Mouse (Mus musculus): ENCODE results near the gene Dcaf17. TPM values are rescaled to one million over a fixed set of nuclear protein-coding genes. Genes with fewer than 3 reads are reported as not detected.

Dcaf17 gene
- polyA plus RNA-seq, 1 experiment from 2014 or later, result 25.1 TPM

- H3K4me1 ChIP-seq (ENCODE audit: insufficient read depth, low read depth, low read length), result no peaks in the 10 kb centered on the region; the same call in 1 of the 2 replicates
Observed at GRCm38 (mm10) chr2:71122268-71123029, 67.3 kb downstream of the Dcaf17 start.

GRCm38 (mm10) chr2:71123591-71123990, 68.5 kb downstream of the Dcaf17 start:
- Histone ChIP-seq H3K4me1 (ENCODE audit: insufficient read depth, low read depth, low read length) (no peaks in the 10 kb centered on the region), H3K4me2 (replicated peaks; ENCODE audit: low read depth, low read length) (no peak overlapping the region), H3K9ac (replicated peaks; ENCODE audit: low read depth) (no peak overlapping the region), H3K27ac (ENCODE audit: low read length) (no peak overlapping the region), H3K36me3 (ENCODE audit: insufficient read depth, low read length) (no peaks in the 10 kb centered on the region), H3K27me3 (replicated peaks; ENCODE audit: insufficient read depth, low read length) (no peaks in the 10 kb centered on the region), H3K9me3 (ENCODE audit: low read length) (no peaks in the 10 kb centered on the region), H3K4me3 (ENCODE audit: low read depth, low read length) (no peak overlapping the region)
- DNase-seq (ENCODE audit: low spot score) (peak; percentile 34), ATAC-seq (peak; percentile 19; the same call in 1 of the 2 replicates)
- TF ChIP-seq EP300 (IDR thresholded peaks at IDR 0.05) (no peak), CTCF (IDR thresholded peaks at IDR 0.05) (no peak)
- 31% methylated on average over 2 of the region's 2 CpGs for WGBS

More at GRCm38 (mm10) chr2:71122268-71123029, 67.3 kb downstream of the Dcaf17 start:
- ATAC-seq, result no peak
- Histone ChIP-seq H3K27ac (ENCODE audit: low read length) (no peak overlapping the region), H3K9ac (replicated peaks; ENCODE audit: low read depth) (no peak overlapping the region), H3K9me3 (ENCODE audit: low read length) (no peaks in the 10 kb centered on the region), H3K27me3 (replicated peaks; ENCODE audit: insufficient read depth, low read length) (no peaks in the 10 kb centered on the region), H3K4me3 (ENCODE audit: low read depth, low read length) (no peak overlapping the region), H3K36me3 (ENCODE audit: insufficient read depth, low read length) (no peaks in the 10 kb centered on the region), H3K4me2 (replicated peaks; ENCODE audit: low read depth, low read length) (no peak overlapping the region)
- TF ChIP-seq EP300 (IDR thresholded peaks at IDR 0.05), result no peak
- no peak for TF ChIP-seq CTCF (IDR thresholded peaks at IDR 0.05)
- 65% methylated on average over 13 of the region's 13 CpGs for WGBS
- DNase-seq (ENCODE audit: low spot score), result no peak

GRCm38 (mm10) chr2:71127779-71128534, 72.8 kb downstream of the Dcaf17 start:
- ATAC-seq, result peak; percentile 57
- Histone ChIP-seq H3K4me3 (ENCODE audit: low read depth, low read length) (no peak overlapping the region), H3K36me3 (ENCODE audit: insufficient read depth, low read length) (no peaks in the 10 kb centered on the region), H3K9ac (replicated peaks; ENCODE audit: low read depth) (no peak overlapping the region), H3K27me3 (replicated peaks; ENCODE audit: insufficient read depth, low read length) (no peaks in the 10 kb centered on the region), H3K4me1 (ENCODE audit: insufficient read depth, low read depth, low read length) (no peaks in the 10 kb centered on the region), H3K9me3 (ENCODE audit: low read length) (no peaks in the 10 kb centered on the region), H3K27ac (ENCODE audit: low read length) (peak overlapping the region; percentile 64; the same call in 1 of the 2 replicates), H3K4me2 (replicated peaks; ENCODE audit: low read depth, low read length) (no peak overlapping the region)
- WGBS, result 27% methylated on average over 10 of the region's 10 CpGs
- DNase-seq (ENCODE audit: low spot score), result peak; percentile 40
- no peak for TF ChIP-seq EP300 (IDR thresholded peaks at IDR 0.05)
- no peak for TF ChIP-seq CTCF (IDR thresholded peaks at IDR 0.05)

GRCm38 (mm10) chr2:71130366-71130765, 75.2 kb downstream of the Dcaf17 start:
- TF ChIP-seq EP300 (IDR thresholded peaks at IDR 0.05) (no peak), CTCF (IDR thresholded peaks at IDR 0.05) (no peak)
- no peak overlapping the region for H3K4me3 ChIP-seq (ENCODE audit: low read depth, low read length)
- 91% methylated on average over 2 of the region's 2 CpGs for WGBS
- no peaks in the 10 kb centered on the region for H3K36me3 ChIP-seq (ENCODE audit: insufficient read depth, low read length)
- no peak overlapping the region for H3K9ac ChIP-seq (replicated peaks; ENCODE audit: low read depth)
- H3K4me1 ChIP-seq (ENCODE audit: insufficient read depth, low read depth, low read length), result no peaks in the 10 kb centered on the region
- H3K4me2 ChIP-seq (replicated peaks; ENCODE audit: low read depth, low read length), result no peak overlapping the region
- ATAC-seq (no peak), DNase-seq (ENCODE audit: low spot score) (no peak)
- H3K9me3 ChIP-seq (ENCODE audit: low read length), result no peaks in the 10 kb centered on the region
- no peak overlapping the region for H3K27ac ChIP-seq (ENCODE audit: low read length)
- no peaks in the 10 kb centered on the region for H3K27me3 ChIP-seq (replicated peaks; ENCODE audit: insufficient read depth, low read length)

- WGBS, result 65% methylated on average over 3 of the region's 3 CpGs
- no peak for ATAC-seq
- no peak for DNase-seq (ENCODE audit: low spot score)
- no peaks in the 10 kb centered on the region for H3K9me3 ChIP-seq (ENCODE audit: low read length)
- no peak overlapping the region for H3K27ac ChIP-seq (ENCODE audit: low read length)
- no peak overlapping the region for H3K4me3 ChIP-seq (ENCODE audit: low read depth, low read length)
- no peaks in the 10 kb centered on the region for H3K27me3 ChIP-seq (replicated peaks; ENCODE audit: insufficient read depth, low read length)
- no peaks in the 10 kb centered on the region for H3K36me3 ChIP-seq (ENCODE audit: insufficient read depth, low read length)
- no peak overlapping the region for H3K4me2 ChIP-seq (replicated peaks; ENCODE audit: low read depth, low read length)
- no peak for TF ChIP-seq CTCF (IDR thresholded peaks at IDR 0.05)
- TF ChIP-seq EP300 (IDR thresholded peaks at IDR 0.05), result no peak
- no peak overlapping the region for H3K9ac ChIP-seq (replicated peaks; ENCODE audit: low read depth)
- H3K4me1 ChIP-seq (ENCODE audit: insufficient read depth, low read depth, low read length), result no peaks in the 10 kb centered on the region
Observed at GRCm38 (mm10) chr2:71131866-71132496, 76.9 kb downstream of the Dcaf17 start.

GRCm38 (mm10) chr2:71134041-71134505, 78.9 kb downstream of the Dcaf17 start:
- Histone ChIP-seq H3K4me2 (replicated peaks; ENCODE audit: low read depth, low read length) (no peak overlapping the region), H3K27me3 (replicated peaks; ENCODE audit: insufficient read depth, low read length) (no peaks in the 10 kb centered on the region), H3K4me3 (ENCODE audit: low read depth, low read length) (no peak overlapping the region), H3K9ac (replicated peaks; ENCODE audit: low read depth) (no peak overlapping the region), H3K4me1 (ENCODE audit: insufficient read depth, low read depth, low read length) (no peaks in the 10 kb centered on the region), H3K9me3 (ENCODE audit: low read length) (no peaks in the 10 kb centered on the region), H3K36me3 (ENCODE audit: insufficient read depth, low read length) (no peaks in the 10 kb centered on the region), H3K27ac (ENCODE audit: low read length) (no peak overlapping the region)
- WGBS, result 57% methylated on average over 9 of the region's 9 CpGs
- peak; percentile 92 for DNase-seq (ENCODE audit: low spot score)
- TF ChIP-seq CTCF (IDR thresholded peaks at IDR 0.05), result no peak
- TF ChIP-seq EP300 (IDR thresholded peaks at IDR 0.05), result peak; percentile 96
- peak; percentile 98 for ATAC-seq
